Mouse (Mus musculus) adrenal gland, adult 18-20 months (tissue): ENCODE results near the gene Notch2. TPM values are rescaled to one million over a fixed set of nuclear protein-coding genes. Genes with fewer than 3 reads are reported as not detected.
A peak's percentile ranks its signal among the peaks of the same experiment; 100 is the strongest.

ENCODE experiments used
- DNase-seq, 2 experiments: peaks; one replicate each; pipeline ENCODE4 v3.0.0; 2021 to 2022; ENCODE audit warnings: low spot score in 2 of 2
- total RNA-seq, 2 experiments: library from RNA; stranded (reverse); gene quantifications; 1 replicate in 1 of 2; 2 replicates in 1 of 2; pipeline ENCODE4 v1.2.3; 2021

Gene Notch2
- total RNA-seq, 2 experiments from 2014 or later: 46.6 to 79.1 TPM

DNA sequence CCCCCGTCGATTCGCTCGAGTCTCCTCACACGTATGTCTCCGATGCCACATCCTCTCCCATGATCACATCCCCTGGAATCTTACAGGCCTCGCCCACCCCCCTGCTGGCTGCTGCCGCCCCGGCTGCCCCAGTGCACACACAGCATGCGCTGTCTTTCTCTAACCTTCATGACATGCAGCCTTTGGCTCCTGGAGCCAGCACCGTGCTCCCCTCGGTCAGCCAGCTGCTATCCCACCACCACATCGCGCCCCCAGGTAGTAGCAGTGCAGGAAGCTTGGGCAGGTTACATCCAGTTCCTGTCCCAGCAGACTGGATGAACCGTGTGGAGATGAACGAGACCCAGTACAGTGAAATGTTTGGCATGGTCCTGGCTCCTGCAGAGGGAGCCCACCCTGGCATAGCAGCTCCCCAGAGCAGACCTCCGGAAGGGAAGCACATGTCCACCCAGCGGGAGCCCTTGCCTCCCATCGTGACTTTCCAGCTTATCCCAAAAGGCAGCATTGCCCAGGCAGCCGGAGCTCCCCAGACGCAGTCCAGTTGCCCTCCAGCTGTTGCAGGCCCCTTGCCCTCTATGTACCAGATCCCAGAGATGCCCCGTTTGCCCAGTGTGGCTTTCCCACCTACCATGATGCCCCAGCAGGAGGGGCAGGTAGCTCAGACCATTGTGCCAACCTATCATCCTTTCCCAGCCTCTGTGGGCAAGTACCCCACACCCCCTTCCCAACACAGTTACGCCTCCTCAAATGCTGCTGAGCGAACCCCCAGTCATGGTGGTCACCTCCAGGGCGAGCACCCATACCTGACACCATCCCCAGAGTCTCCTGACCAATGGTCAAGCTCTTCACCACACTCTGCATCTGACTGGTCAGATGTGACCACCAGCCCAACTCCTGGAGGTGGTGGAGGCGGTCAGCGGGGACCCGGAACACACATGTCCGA, 133.4 kb downstream of the Notch2 start:
- no peak for DNase-seq

GRCm38 (mm10) chr3:98147706-98148105, 134.4 kb downstream of the Notch2 start:
- peak in 1 of 2 experiments; percentile 42 for DNase-seq

GRCm38 (mm10) chr3:98149881-98150280, 136.6 kb downstream of the Notch2 start:
- no peak for DNase-seq

GRCm38 (mm10) chr3:98151016-98151415, 137.7 kb downstream of the Notch2 start:
- DNase-seq: no peak

- no peak for DNase-seq
Observed at GRCm38 (mm10) chr3:98153460-98153859, 140.1 kb downstream of the Notch2 start.

GRCm38 (mm10) chr3:98156158-98156557, 142.8 kb downstream of the Notch2 start:
- DNase-seq: no peak

DNA sequence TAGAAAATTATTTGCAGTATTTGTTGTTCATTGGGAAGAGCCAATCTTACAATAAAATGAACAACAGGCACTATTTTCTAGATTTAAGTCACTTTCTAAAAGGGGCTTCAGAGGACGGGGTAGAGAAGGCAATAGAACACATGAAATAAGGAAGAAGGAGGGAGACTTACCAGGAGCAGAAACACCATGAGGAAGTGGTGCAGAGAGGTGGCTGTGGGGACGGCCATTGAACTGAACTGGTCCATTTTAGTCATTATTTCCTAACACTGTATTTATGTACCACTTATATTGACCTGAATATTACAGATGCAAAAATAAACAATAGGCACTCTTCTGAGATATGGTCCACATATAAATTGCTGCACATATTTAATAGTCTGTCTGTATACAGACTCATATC, 143.7 kb downstream of the Notch2 start:
- DNase-seq: no peak

- no peak for DNase-seq
Observed at GRCm38 (mm10) chr3:98157585-98157984, 144.3 kb downstream of the Notch2 start.

GRCm38 (mm10) chr3:98158646-98159045, 145.3 kb downstream of the Notch2 start:
- no peak for DNase-seq

DNA sequence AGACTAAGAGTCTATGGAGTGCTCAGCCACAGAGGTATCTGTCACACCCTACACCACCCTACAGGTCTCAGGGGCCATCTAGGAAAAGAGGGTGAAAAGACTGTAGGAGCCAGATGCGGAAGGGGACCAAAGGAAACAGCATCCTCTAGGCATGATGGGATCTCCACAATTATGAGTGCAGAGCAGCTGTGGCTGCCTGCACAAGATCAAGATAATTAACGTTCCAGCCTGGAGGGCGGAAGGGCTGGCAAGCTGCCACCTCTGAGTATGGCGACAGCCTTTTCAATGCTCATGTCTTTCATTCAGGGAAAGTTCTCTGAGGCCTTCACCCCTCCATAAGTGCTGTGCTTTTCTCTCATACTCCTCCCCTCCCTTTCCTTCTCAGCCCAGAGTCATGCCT, 146.0 kb downstream of the Notch2 start:
- DNase-seq: no peak

DNA sequence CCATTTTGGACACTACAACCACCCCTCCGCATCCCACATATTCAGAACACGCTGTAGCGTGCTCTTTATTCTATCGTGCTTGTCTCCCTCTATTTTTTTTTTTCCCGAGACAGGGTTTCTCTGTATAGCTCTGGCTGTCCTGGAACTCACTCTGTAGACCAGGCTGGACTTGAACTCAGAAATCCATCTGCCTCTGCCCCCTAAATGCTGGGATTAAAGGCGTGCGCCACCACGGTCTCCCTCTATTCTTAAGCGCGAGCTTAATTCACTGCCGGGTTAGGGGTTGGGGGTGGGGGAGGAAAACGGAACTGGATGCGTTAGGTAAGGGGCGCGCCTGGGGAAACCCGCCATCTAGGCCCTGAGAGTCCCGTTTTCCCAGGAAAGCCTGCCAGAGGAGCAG, 147.0 kb downstream of the Notch2 start, which contains the start of gene Adam30:
TSS of gene Adam30 (plus strand) at position 301 of the 400 bp plus-strand sequence.
- no peak for DNase-seq

DNA sequence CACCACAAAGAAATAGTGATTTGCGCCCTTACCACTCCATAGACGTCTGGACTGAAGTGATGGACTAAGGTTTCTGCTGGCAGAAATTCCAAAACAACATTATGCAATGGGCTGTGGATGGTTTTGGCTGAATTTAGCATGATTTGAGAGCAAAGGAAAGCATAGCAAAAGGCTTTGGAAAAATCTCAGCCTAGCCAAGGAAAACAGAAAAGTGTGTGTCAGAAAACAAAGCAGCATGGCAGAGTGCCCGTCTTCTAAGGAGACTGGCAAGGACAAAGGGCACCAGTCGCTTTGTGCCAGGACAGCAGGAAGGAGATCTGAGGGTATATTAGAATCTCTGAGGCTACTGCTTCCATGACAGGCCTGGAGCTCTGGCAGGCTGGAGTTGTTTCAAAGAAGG, 165.0 kb downstream of the Notch2 start:
- DNase-seq: no peak

DNA sequence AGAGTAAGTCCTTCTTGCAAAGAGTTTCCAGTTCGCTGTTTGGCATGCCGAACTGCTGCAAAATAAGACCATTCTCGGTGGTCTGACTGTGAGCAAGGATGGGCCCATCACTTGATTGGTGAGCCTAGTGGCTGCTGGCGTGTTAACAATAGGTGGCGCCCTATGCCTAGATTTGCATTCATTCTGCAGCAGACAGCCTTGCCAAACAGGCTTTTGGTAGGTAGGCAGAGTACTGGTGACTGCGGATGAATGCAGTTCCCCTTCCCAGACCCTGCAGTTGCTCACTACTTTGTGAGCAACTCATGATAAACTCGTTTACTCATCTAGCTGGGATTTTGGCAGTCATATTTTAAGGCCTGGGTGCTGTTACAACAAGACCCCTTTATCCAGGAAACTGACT, 167.5 kb downstream of the Notch2 start:
- peak in 1 of 2 experiments; percentile 28 for DNase-seq

- no peak for DNase-seq
Observed at GRCm38 (mm10) chr3:98185163-98185714, 171.9 kb downstream of the Notch2 start.

DNA sequence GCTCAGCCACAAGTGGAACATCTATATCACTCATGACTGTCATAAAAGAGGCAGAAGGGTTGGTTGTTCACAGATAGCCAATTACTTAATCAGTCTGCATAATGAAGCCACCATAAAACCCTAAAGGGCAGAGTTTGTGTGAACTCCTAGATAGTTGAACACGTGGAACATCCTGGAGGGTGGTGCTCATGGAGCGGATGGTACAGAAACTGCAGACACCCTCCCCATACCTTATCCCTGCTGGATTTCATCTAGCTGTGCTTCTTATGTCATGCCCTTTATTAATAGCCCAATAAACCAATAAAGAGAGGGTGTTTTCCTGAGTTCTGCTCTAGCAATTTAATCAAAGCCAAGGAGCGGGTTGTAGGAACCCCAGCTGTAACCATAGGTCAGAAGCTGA, 174.4 kb downstream of the Notch2 start:
- no peak for DNase-seq

GRCm38 (mm10) chr3:98197711-98198532, 184.6 kb downstream of the Notch2 start:
- no peak for DNase-seq

- DNase-seq: no peak
Observed at GRCm38 (mm10) chr3:98199747-98200146, 186.4 kb downstream of the Notch2 start.
